23 mouse cellular contexts compared by ENCODE assay signal in the genomic region with DNA sequence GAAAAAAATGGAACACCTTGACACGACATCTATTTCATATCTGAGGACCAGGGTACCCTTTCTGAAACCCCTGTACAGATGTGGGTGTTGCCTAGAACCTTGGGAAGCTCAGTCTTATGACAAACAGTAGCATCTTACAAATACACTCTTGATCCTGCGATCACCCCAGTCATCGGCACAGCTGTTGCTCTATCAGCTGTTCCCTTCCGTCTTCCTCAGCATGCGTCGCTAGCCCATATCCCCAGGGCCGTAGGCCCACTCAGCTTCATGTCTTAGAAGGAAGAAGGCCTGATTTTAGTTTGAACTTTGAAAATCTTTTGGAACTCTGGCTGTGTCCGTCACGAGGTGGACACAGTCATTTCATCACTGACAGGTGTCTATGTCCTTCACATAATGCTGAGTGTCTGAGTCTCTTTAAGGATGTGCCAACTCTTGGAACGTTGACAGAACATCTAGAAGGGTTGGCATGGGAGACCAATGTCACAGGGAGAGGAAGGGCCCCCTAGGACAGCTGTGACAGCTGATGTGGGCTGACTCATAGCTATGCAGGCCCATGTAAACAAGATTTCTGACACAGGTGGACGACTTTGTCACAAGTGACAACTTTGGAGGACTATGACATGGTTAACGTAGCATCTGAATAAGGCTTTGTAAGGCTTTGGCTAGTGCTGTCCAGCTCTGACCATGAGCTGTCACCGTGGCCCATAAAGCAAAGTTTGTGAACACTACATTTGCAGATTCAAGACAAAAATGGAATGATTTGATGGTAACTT. TPM values are rescaled to one million over a fixed set of nuclear protein-coding genes. Genes with fewer than 3 reads are reported as not detected.
DNase-seq lines count a peak whose midpoint lies in the region; ATAC-seq and TF ChIP-seq lines count a peak whose summit lies in the region.
"Had no signal": no experiment of that assay in that cellular context is flagged by ENCODE, and none has a peak within 500 bp of the region (broad histone marks: within the 10 kb centered on the region; RNA-seq: fewer than 3 reads in every experiment).

No protein-coding gene starts in this region.

- ATAC-seq in limb, embryonic 14.5 days (ENCODE audit: low FRiP score, low read depth), result peak; percentile 80
- ATAC-seq: forebrain, embryonic 14.5 days; hindbrain, embryonic 16.5 days; midbrain, embryonic 15.5 days had no signal

- TF ChIP-seq CTCF in layer of hippocampus, adult 2 months (conservative IDR thresholded peaks at IDR 0.05), result no peak

- DNase-seq in adrenal gland, adult (ENCODE audit: inconsistent age in 2 of 2, low spot score in 1 of 2), result peak; percentile 59 to 87
- no peak for DNase-seq in adrenal gland, postnatal 4 days (ENCODE audit: low spot score in 2 of 2)
- no peak for DNase-seq in layer of hippocampus, adult 2 months (ENCODE audit: low spot score in 2 of 2)
- DNase-seq in layer of hippocampus, adult 9-10 months (ENCODE audit: low spot score), result no peak
- DNase-seq in limb, embryonic 14.5 days (ENCODE audit: low spot score), result peak; percentile 57
- DNase-seq in c-Kit-positive CD71-positive TER-119-positive erythroid progenitor cells, embryonic 14.5 days (ENCODE audit: low spot score), result no peak
- DNase-seq in urinary bladder, postnatal 36 days (ENCODE audit: low spot score in 2 of 2), result no peak
- DNase-seq: cerebellum, adult 18-20 months; cerebellum, postnatal 10 days; kidney, adult 18-20 months; kidney, postnatal 25 days; left cerebral cortex, postnatal 4 days had no signal

- WGBS in limb, embryonic 14.5 days, result 82% methylated on average over 13 of the region's 13 CpGs

- no peak for TF ChIP-seq POLR2A in limb, embryonic 14.5 days (IDR thresholded peaks at IDR 0.05; ENCODE audit: borderline replicate concordance, extremely low read depth, insufficient read depth, insufficient read length)

- H3K36me3 ChIP-seq in limb, embryonic 14.5 days (ENCODE audit: control insufficient read depth, insufficient read depth, low read length), result peaks cover 4% of the 10 kb centered on the region
- H3K36me3 ChIP-seq: heart, embryonic 15.5 days had no signal

- peak overlapping the region; percentile 85; the same call in 1 of the 2 replicates for H3K27ac ChIP-seq in layer of hippocampus, adult 2 months
- no peak overlapping the region for H3K27ac ChIP-seq in limb, embryonic 14.5 days (replicated peaks; ENCODE audit: low read depth, low read length)
- H3K27ac ChIP-seq: heart, embryonic 15.5 days; kidney, embryonic 15.5 days; lung, embryonic 15.5 days; midbrain, embryonic 10.5 days; midbrain, embryonic 15.5 days had no signal

- no peaks in the 10 kb centered on the region for H3K27me3 ChIP-seq in limb, embryonic 14.5 days (ENCODE audit: control insufficient read depth, insufficient read depth, low read length)
- H3K27me3 ChIP-seq: heart, embryonic 15.5 days; kidney, embryonic 15.5 days; lung, embryonic 15.5 days; midbrain, embryonic 15.5 days had no signal

- no peak overlapping the region for H3K9ac ChIP-seq in limb, embryonic 14.5 days (ENCODE audit: low read depth, low read length, severe bottlenecking)
- H3K9ac ChIP-seq: heart, embryonic 15.5 days; kidney, embryonic 15.5 days; lung, embryonic 15.5 days; midbrain, embryonic 15.5 days had no signal

- no peak overlapping the region for H3K4me2 ChIP-seq in limb, embryonic 14.5 days (replicated peaks; ENCODE audit: low read depth, low read length, severe bottlenecking)
- H3K4me2 ChIP-seq: heart, embryonic 15.5 days; kidney, embryonic 15.5 days; liver, embryonic 11.5 days; lung, embryonic 15.5 days; midbrain, embryonic 15.5 days had no signal

- H3K9me3 ChIP-seq in limb, embryonic 14.5 days (ENCODE audit: control insufficient read depth, low read length), result no peaks in the 10 kb centered on the region
- H3K9me3 ChIP-seq: G1E; heart, embryonic 15.5 days; kidney, embryonic 15.5 days; lung, embryonic 15.5 days; midbrain, embryonic 10.5 days; midbrain, embryonic 15.5 days had no signal

- no peak overlapping the region for H3K4me3 ChIP-seq in layer of hippocampus, adult 2 months
- H3K4me3 ChIP-seq in limb, embryonic 14.5 days (replicated peaks; ENCODE audit: low read length), result no peak overlapping the region
- H3K4me3 ChIP-seq: heart, embryonic 15.5 days; kidney, embryonic 15.5 days; lung, embryonic 15.5 days; midbrain, embryonic 10.5 days; midbrain, embryonic 15.5 days had no signal

- no peaks in the 10 kb centered on the region for H3K4me1 ChIP-seq in limb, embryonic 14.5 days (ENCODE audit: control insufficient read depth, insufficient read depth, low read length)

RNA-seq across cellular contexts. Expression of a gene that starts 9.7 kb away (rescaled TPM):
- total RNA-seq in adrenal gland, postnatal 4 days (2021), result 100 to 1,000 TPM; 163 to 178 TPM
- total RNA-seq in layer of hippocampus, adult 2 months (2021), result 100 to 1,000 TPM; 794 to 837 TPM
- 113 and 123 TPM in 2 replicates for polyA plus RNA-seq in limb, embryonic 14.5 days (2012; rRNA removed)
- polyA plus RNA-seq in limb, embryonic 14.5 days (2014; fragmentation: Nextera tagmentation; extraction: Ambion mirVana), result 294 and 297 TPM in 2 replicates

RNA-seq across cellular contexts. Expression of a gene that starts 10.9 kb away (rescaled TPM):
- total RNA-seq in adrenal gland, postnatal 4 days (2021), result 100 to 1,000 TPM; 101 to 106 TPM
- 10 to 100 TPM; 39.8 to 42.8 TPM for total RNA-seq in layer of hippocampus, adult 2 months (2021)
- polyA plus RNA-seq in limb, embryonic 14.5 days (2012; rRNA removed), result 75.3 and 83.2 TPM in 2 replicates
- polyA plus RNA-seq in limb, embryonic 14.5 days (2014; fragmentation: Nextera tagmentation; extraction: Ambion mirVana), result 86.3 and 101 TPM in 2 replicates

RNA-seq across cellular contexts. Expression of a gene that starts 32.5 kb away (rescaled TPM):
- 1 to 10 TPM; 5.5 to 6.2 TPM for total RNA-seq in adrenal gland, postnatal 4 days (2021)
- under 1 TPM in 1 of 2 experiments, not detected in 1; 0.29 TPM for total RNA-seq in layer of hippocampus, adult 2 months (2021)
- polyA plus RNA-seq in limb, embryonic 14.5 days (2012; rRNA removed), result 2.3 and 2.9 TPM in 2 replicates
- polyA plus RNA-seq in limb, embryonic 14.5 days (2014; fragmentation: Nextera tagmentation; extraction: Ambion mirVana), result 5.2 TPM in 2 replicates
- total RNA-seq: common myeloid progenitor, adult 5-6 weeks; neutrophil, adult 5-6 weeks had no signal
- polyA plus RNA-seq: G1E had no signal

RNA-seq across cellular contexts. Expression of a gene that starts 47.4 kb away (rescaled TPM):
- 10 to 100 TPM; 20.6 to 23.1 TPM for total RNA-seq in adrenal gland, postnatal 4 days (2021)
- 10 to 100 TPM; 14.0 to 15.2 TPM for total RNA-seq in layer of hippocampus, adult 2 months (2021)
- polyA plus RNA-seq in limb, embryonic 14.5 days (2012; rRNA removed), result 6.1 and 7.1 TPM in 2 replicates
- polyA plus RNA-seq in limb, embryonic 14.5 days (2014; fragmentation: Nextera tagmentation; extraction: Ambion mirVana), result 6.3 and 6.4 TPM in 2 replicates

Comparison
In these comparisons a context has a peak if more than half of its experiments do, and no peak if none do; other contexts are left out.
1. DNase-seq: peak in adrenal gland, adult (2 of 2) and limb, embryonic 14.5 days (single experiment); none in adrenal gland, postnatal 4 days (0 of 2), layer of hippocampus, adult 2 months (0 of 2), layer of hippocampus, adult 9-10 months (single experiment), c-Kit-positive CD71-positive TER-119-positive erythroid progenitor cells, embryonic 14.5 days (single experiment) and urinary bladder, postnatal 36 days (0 of 2).
2. RNA of a gene that starts 9.7 kb away (total RNA-seq): 794 to 837 TPM in layer of hippocampus, adult 2 months; 163 to 178 TPM in adrenal gland, postnatal 4 days; every median in the first group is over 4 times any median in the second.
3. RNA of a gene that starts 32.5 kb away (total RNA-seq): 5.5 to 6.2 TPM in adrenal gland, postnatal 4 days; 0.29 TPM in layer of hippocampus, adult 2 months; every median in the first group is over 4 times any median in the second.